Mouse (Mus musculus) kidney, postnatal 0 days (tissue): ENCODE data around the gene Fnbp1. TPM values are rescaled to one million over a fixed set of nuclear protein-coding genes. Genes with fewer than 3 reads are reported as not detected.
A peak's percentile ranks its signal among the peaks of the same experiment; 100 is the strongest.

Experiments
- ATAC-seq: fragments of 200-750 bp; cut with Nextera tagmentation; replicated peaks from 2 replicates; pipeline ENCODE4 v1.8.0; 2017; ENCODE audit warnings: low read depth, moderate number of reproducible peaks, moderate TSS enrichment, moderate library complexity; ENCODE audit not compliant: low FRiP score
- DNase-seq: peaks from one replicate; pipeline ENCODE4 v3.0.0-alpha.2; 2016; ENCODE audit warnings: low spot score
- H3K27ac ChIP-seq: fragments of 300-500 bp; sonication (generic); 2 replicates; pipeline ENCODE4 v1.5.1; 2014; ENCODE audit warnings: mild to moderate bottlenecking
- H3K27me3 ChIP-seq: fragments of 300-500 bp; sonication (generic); 2 replicates; pipeline ENCODE4 v1.6.1; 2014; ENCODE audit warnings: low read length, mixed read lengths; ENCODE audit not compliant: insufficient read depth
- H3K36me3 ChIP-seq: fragments of 300-500 bp; sonication (generic); 2 replicates; pipeline ENCODE4 v1.6.1; 2014; ENCODE audit warnings: low read length, mixed read lengths; ENCODE audit not compliant: insufficient read depth
- H3K4me1 ChIP-seq: fragments of 300-500 bp; sonication (generic); replicated peaks from 2 replicates; pipeline ENCODE4 v1.6.1; 2014; ENCODE audit warnings: antibody characterized with exemption, low read length, mixed read lengths; ENCODE audit not compliant: insufficient read depth
- H3K4me2 ChIP-seq: fragments of 300-500 bp; sonication (generic); 2 replicates; pipeline ENCODE4 v1.6.1; 2014; ENCODE audit warnings: mild to moderate bottlenecking, low read length, moderate library complexity, mixed read lengths
- H3K4me3 ChIP-seq: fragments of 300-500 bp; sonication (generic); replicated peaks from 2 replicates; pipeline ENCODE4 v1.5.1; 2014; ENCODE audit warnings: low read depth, low read length
- H3K9ac ChIP-seq: fragments of 300-500 bp; sonication (generic); 2 replicates; pipeline ENCODE4 v1.6.1; 2014; ENCODE audit warnings: low read depth, low read length
- H3K9me3 ChIP-seq: fragments of 300-500 bp; sonication (generic); replicated peaks from 2 replicates; pipeline ENCODE4 v1.6.1; 2016; ENCODE audit warnings: low read length, inconsistent platforms, mixed read lengths
- CTCF ChIP-seq: IDR thresholded peaks from 2 replicates; pipeline ENCODE4 v1.5.1; 2016; ENCODE audit warnings: antibody characterized with exemption, low read depth, mild to moderate bottlenecking, moderate library complexity
- WGBS: fragments of 180-500 bp; shearing (Covaris S2); extraction: QIAGEN DNeasy Blood & Tissue Kit; methylation state at CpG from one replicate; pipeline ENCODE4 v1.1.7; 2014; 5-methylcytosine and 5-hydroxymethylcytosine counted together
- polyA plus RNA-seq: library from polyadenylated mRNA; unstranded; fragments of >200 nt; fragmentation: Nextera tagmentation; extraction: Ambion mirVana; gene quantifications from 2 replicates; pipeline ENCODE4 v1.2.1, GENCODE M21; 2015

Gene Fnbp1
- polyA plus RNA-seq, 1 experiment from 2014 or later, result 12.3 TPM

- Histone ChIP-seq H3K27ac (no peak overlapping the region), H3K36me3 (0 out of 2 replicates have a peak, but pooled peaks cover 17% of the 10 kb centered on the region), H3K4me2 (no peak overlapping the region), H3K9ac (no peak overlapping the region), H3K27me3 (no peaks in the 10 kb centered on the region), H3K4me1 (peaks cover under 1% of the 10 kb centered on the region; the same call in 1 of the 2 replicates), H3K4me3 (no peak overlapping the region), H3K9me3 (no peaks in the 10 kb centered on the region)
- DNase-seq, result no peak
- no peak for TF ChIP-seq CTCF
- WGBS, result 55% methylated on average over 4 of the region's 4 CpGs
- ATAC-seq, result no peak
These were observed 60.5 kb downstream of the Fnbp1 start for GRCm38 (mm10) chr2:31081349-31081748.

DNA sequence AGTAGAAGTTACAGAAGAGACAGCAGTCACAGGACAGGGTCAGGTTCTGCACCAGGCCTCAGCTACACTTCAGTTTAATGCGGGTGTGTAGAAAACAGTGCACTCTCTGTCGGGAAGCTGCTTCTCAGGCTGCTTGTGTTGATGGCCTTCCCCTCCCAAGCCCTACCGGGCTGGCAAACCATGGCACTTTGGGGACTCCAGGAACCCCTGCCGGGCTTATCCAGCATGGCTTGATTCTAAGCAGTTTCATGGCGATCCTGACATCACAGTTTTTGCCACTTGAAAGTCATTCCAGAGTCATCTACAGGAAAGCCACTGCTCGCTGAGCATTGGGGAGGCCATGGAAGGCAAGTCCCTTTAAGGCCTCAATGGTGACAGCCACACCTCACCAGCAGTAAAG, 62.7 kb downstream of the Fnbp1 start:
- Histone ChIP-seq H3K27me3 (no peaks in the 10 kb centered on the region), H3K4me2 (no peak overlapping the region), H3K9me3 (no peaks in the 10 kb centered on the region), H3K4me1 (no peaks in the 10 kb centered on the region), H3K36me3 (0 out of 2 replicates have a peak, but pooled peaks cover 15% of the 10 kb centered on the region), H3K4me3 (no peak overlapping the region), H3K9ac (no peak overlapping the region), H3K27ac (no peak overlapping the region)
- no peak for ATAC-seq
- no peak for TF ChIP-seq CTCF
- 92% methylated on average over 6 of the region's 6 CpGs for WGBS
- DNase-seq, result no peak

DNA sequence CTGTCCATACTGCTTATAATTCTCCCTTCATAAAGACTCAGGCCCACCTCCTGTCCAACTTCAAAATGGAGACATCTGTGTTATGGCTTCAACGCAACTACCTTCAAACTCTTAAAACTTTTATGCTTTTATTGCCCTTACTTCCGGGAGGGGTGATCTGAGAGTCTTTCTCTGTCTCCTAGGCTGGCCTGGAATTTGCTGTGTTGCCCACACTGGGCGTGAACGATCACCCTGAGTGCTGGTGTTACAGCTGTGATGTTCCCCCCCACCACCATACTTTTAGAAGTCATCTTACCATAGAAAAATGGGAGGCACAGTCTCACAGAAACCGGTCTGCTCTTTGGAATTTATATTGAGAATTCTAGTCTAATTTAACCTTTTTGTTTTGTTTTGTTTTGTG, 64.2 kb downstream of the Fnbp1 start:
- Histone ChIP-seq H3K9me3 (no peaks in the 10 kb centered on the region), H3K9ac (no peak overlapping the region), H3K4me1 (no peaks in the 10 kb centered on the region), H3K27me3 (no peaks in the 10 kb centered on the region), H3K36me3 (0 out of 2 replicates have a peak, but pooled peaks cover 7% of the 10 kb centered on the region), H3K4me3 (no peak overlapping the region), H3K4me2 (no peak overlapping the region), H3K27ac (no peak overlapping the region)
- 68% methylated on average over 5 of the region's 5 CpGs for WGBS
- TF ChIP-seq CTCF, result no peak
- ATAC-seq, result no peak
- DNase-seq, result no peak

- Histone ChIP-seq H3K9me3 (no peaks in the 10 kb centered on the region), H3K4me3 (no peak overlapping the region), H3K4me1 (no peaks in the 10 kb centered on the region), H3K27me3 (no peaks in the 10 kb centered on the region), H3K27ac (no peak overlapping the region), H3K36me3 (0 out of 2 replicates have a peak, but pooled peaks cover 7% of the 10 kb centered on the region), H3K9ac (no peak overlapping the region), H3K4me2 (no peak overlapping the region)
- 90% methylated on average over 16 of the region's 16 CpGs for WGBS
- no peak for ATAC-seq
- no peak for TF ChIP-seq CTCF
- DNase-seq, result no peak
These were observed 65.3 kb downstream of the Fnbp1 start for GRCm38 (mm10) chr2:31076351-31077140.

DNA sequence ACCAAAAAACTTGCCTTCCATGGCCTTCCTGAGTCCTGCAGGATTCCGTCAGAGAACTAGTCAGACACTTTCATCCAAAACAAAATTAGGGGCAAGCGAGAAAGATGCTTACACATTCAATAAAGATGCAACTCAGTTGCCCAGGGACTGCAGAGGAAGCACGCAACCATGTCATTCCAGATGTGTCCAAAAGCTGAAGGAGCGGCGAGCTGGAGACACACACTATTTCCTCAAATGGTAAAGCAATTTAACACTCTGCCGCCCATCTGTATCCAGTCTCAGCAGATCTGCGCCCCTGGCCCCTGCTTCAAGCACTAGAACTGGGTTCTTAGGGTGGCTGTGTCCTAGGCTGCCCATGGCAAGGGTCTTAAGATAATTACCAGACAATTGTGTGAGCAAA, 66.0 kb downstream of the Fnbp1 start:
- Histone ChIP-seq H3K27ac (no peak overlapping the region), H3K4me1 (no peaks in the 10 kb centered on the region), H3K4me3 (no peak overlapping the region), H3K27me3 (no peaks in the 10 kb centered on the region), H3K4me2 (no peak overlapping the region), H3K9ac (no peak overlapping the region), H3K9me3 (no peaks in the 10 kb centered on the region), H3K36me3 (0 out of 2 replicates have a peak, but pooled peaks cover 6% of the 10 kb centered on the region)
- DNase-seq, result peak; percentile 58
- no peak for TF ChIP-seq CTCF
- no peak for ATAC-seq
- 48% methylated on average over 7 of the region's 7 CpGs for WGBS

- Histone ChIP-seq H3K4me2 (no peak overlapping the region), H3K27ac (no peak overlapping the region), H3K4me3 (no peak overlapping the region), H3K4me1 (no peaks in the 10 kb centered on the region), H3K27me3 (no peaks in the 10 kb centered on the region), H3K36me3 (0 out of 2 replicates have a peak, but pooled peaks cover under 1% of the 10 kb centered on the region), H3K9me3 (no peaks in the 10 kb centered on the region), H3K9ac (no peak overlapping the region)
- DNase-seq (no peak), ATAC-seq (no peak)
- WGBS, result 98% methylated on average over 2 of the region's 2 CpGs
- TF ChIP-seq CTCF, result no peak
These were observed 66.6 kb downstream of the Fnbp1 start for GRCm38 (mm10) chr2:31075168-31075567.
